ENCODE assay signal across 12 mouse cellular contexts in the genomic region with DNA sequence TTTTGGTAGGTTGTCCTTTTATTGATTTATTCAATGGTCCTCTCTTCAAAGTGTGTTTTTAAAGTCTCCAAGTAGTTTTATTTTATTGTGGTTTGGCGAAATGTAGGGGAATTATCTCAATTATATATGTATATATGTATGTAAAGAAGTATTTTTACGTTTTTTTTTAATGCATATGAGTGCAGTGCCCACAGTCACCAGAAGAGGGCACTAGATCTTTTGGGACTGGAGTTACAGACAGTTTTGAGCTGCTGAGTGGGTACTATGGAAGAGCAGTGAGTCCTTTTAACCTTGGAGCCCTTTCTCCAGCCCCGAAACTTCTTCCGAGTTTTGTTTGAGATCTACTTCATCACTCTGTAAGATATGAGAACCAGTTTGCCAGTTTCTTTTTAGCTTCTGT. TPM values are rescaled to one million over a fixed set of nuclear protein-coding genes. Genes with fewer than 3 reads are reported as not detected.
DNase-seq lines count a peak whose midpoint lies in the region; ATAC-seq and TF ChIP-seq lines count a peak whose summit lies in the region.
"Had no signal": no experiment of that assay in that cellular context is flagged by ENCODE, and none has a peak within 500 bp of the region (broad histone marks: within the 10 kb centered on the region; RNA-seq: fewer than 3 reads in every experiment).

No protein-coding gene starts in this region.

- TF ChIP-seq POLR2A in MEL (IDR thresholded peaks at IDR 0.05; ENCODE audit: control insufficient read depth in 1 of 2, insufficient read depth in 1 of 2, low read depth in 1 of 2, low read length in 2 of 2, poor library complexity in 1 of 2), result no peak

- no peak for TF ChIP-seq EP300 in MEL (IDR thresholded peaks at IDR 0.05; ENCODE audit: low read depth in 1 of 2, low read length in 2 of 2)
- TF ChIP-seq EP300 in lung, postnatal 0 days (IDR thresholded peaks at IDR 0.05), result no peak

- ATAC-seq in lung, embryonic 14.5 days (ENCODE audit: insufficient read depth), result no peak
- no peak for ATAC-seq in lung, postnatal 0 days

- H3K4me3 ChIP-seq in lung, embryonic 14.5 days (ENCODE audit: low read depth, low read length), result no peak overlapping the region
- H3K4me3 ChIP-seq in MEL (ENCODE audit: control insufficient read depth in 1 of 2, insufficient read depth in 1 of 2, low read depth in 2 of 2, low read length in 2 of 2), result no peak overlapping the region
- H3K4me3 ChIP-seq in lung, postnatal 0 days (ENCODE audit: low read depth, low read length), result no peak overlapping the region
- H3K4me3 ChIP-seq: erythroblast, embryonic 14.5 days had no signal

- no peaks in the 10 kb centered on the region for H3K27me3 ChIP-seq in lung, embryonic 14.5 days (ENCODE audit: insufficient read depth, low read length)
- H3K27me3 ChIP-seq in MEL (ENCODE audit: control insufficient read depth in 1 of 2, insufficient read depth in 2 of 2, low read length in 2 of 2), result no peaks in the 10 kb centered on the region
- H3K27me3 ChIP-seq in lung, postnatal 0 days (replicated peaks; ENCODE audit: insufficient read depth, low read length), result no peaks in the 10 kb centered on the region

- 43% methylated on average over 4 of the region's 4 CpGs for WGBS in lung, embryonic 14.5 days
- 51% methylated on average over 4 of the region's 4 CpGs for WGBS in lung, postnatal 0 days

- H3K27ac ChIP-seq in lung, embryonic 14.5 days (ENCODE audit: low read depth), result no peak overlapping the region
- H3K27ac ChIP-seq in MEL (ENCODE audit: control insufficient read depth, low read depth, low read length), result no peak overlapping the region
- no peak overlapping the region for H3K27ac ChIP-seq in lung, postnatal 0 days (ENCODE audit: low read length)

- H3K4me1 ChIP-seq in lung, embryonic 14.5 days (ENCODE audit: insufficient read depth), result no peaks in the 10 kb centered on the region
- H3K4me1 ChIP-seq in MEL (ENCODE audit: control insufficient read depth in 1 of 2, insufficient read depth in 2 of 2, low read length in 2 of 2), result no peaks in the 10 kb centered on the region
- no peaks in the 10 kb centered on the region for H3K4me1 ChIP-seq in lung, postnatal 0 days (ENCODE audit: insufficient read depth, low read depth, low read length)

- TF ChIP-seq CTCF in lung, embryonic 14.5 days (IDR thresholded peaks at IDR 0.05; ENCODE audit: low read depth), result peak; percentile 46
- peak; percentile 32 to 55 (median 50); a peak in 5 of 6 replicates for TF ChIP-seq CTCF in MEL (IDR thresholded peaks at IDR 0.05 in 2 of 3, conservative IDR thresholded peaks at IDR 0.05 in 1 of 3; ENCODE audit: control insufficient read depth in 1 of 3, insufficient read depth in 1 of 3, low read depth in 2 of 3, low read length in 3 of 3, poor library complexity in 1 of 3, severe bottlenecking in 1 of 3)
- peak; percentile 56 for TF ChIP-seq CTCF in lung, postnatal 0 days (IDR thresholded peaks at IDR 0.05)

- DNase-seq in heart, postnatal 14 days, result peak; percentile 1 to 8
- no peak for DNase-seq in heart, adult 11 months
- peak; percentile 7 for DNase-seq in lung, embryonic 14.5 days
- no peak for DNase-seq in lung, postnatal 25 days (ENCODE audit: low spot score)
- peak; percentile 20 for DNase-seq in MEL (ENCODE audit: low read depth, low spot score)
- no peak for DNase-seq in lung, postnatal 0 days (ENCODE audit: low spot score)
- DNase-seq in left cerebral cortex, adult 11 months (ENCODE audit: low spot score), result no peak
- DNase-seq in spleen, postnatal 14 days (ENCODE audit: low spot score in 2 of 2), result no peak
- DNase-seq: layer of hippocampus, adult 9-11 months had no signal

- intact Hi-C loops in heart, postnatal 14 days (cut with DNase I), result no loop called here

- H3K36me3 ChIP-seq in lung, embryonic 14.5 days (ENCODE audit: insufficient read depth), result no peaks in the 10 kb centered on the region
- no peaks in the 10 kb centered on the region for H3K36me3 ChIP-seq in MEL (ENCODE audit: control insufficient read depth in 1 of 2, insufficient read depth in 2 of 2, low read length in 2 of 2)
- H3K36me3 ChIP-seq in lung, postnatal 0 days (ENCODE audit: insufficient read depth, low read length), result no peaks in the 10 kb centered on the region

- H3K9ac ChIP-seq in lung, embryonic 14.5 days, result no peak overlapping the region
- no peak overlapping the region for H3K9ac ChIP-seq in MEL (ENCODE audit: control insufficient read depth, low read depth, low read length, poor library complexity, severe bottlenecking)
- no peak overlapping the region for H3K9ac ChIP-seq in lung, postnatal 0 days (replicated peaks; ENCODE audit: low read depth)

- no peak overlapping the region for H3K4me2 ChIP-seq in lung, embryonic 14.5 days
- no peak overlapping the region for H3K4me2 ChIP-seq in lung, postnatal 0 days (replicated peaks; ENCODE audit: low read depth, low read length)

- H3K9me3 ChIP-seq in lung, embryonic 14.5 days (ENCODE audit: low read depth, low read length), result no peaks in the 10 kb centered on the region
- H3K9me3 ChIP-seq in MEL (replicated peaks; ENCODE audit: insufficient read depth, low read length), result no peaks in the 10 kb centered on the region
- no peaks in the 10 kb centered on the region for H3K9me3 ChIP-seq in lung, postnatal 0 days (ENCODE audit: low read length)

- TF ChIP-seq RAD21 in MEL (IDR thresholded peaks at IDR 0.05; ENCODE audit: low read depth, low read length), result peak; percentile 45

- H3K79me2 ChIP-seq in MEL (ENCODE audit: control insufficient read depth, insufficient read depth, low read length, poor library complexity), result no peaks in the 10 kb centered on the region

TF ChIP-seq in MEL, 35 proteins besides CTCF, POLR2A, EP300 and RAD21:
- TF ChIP-seq MAZ (IDR thresholded peaks at IDR 0.05; ENCODE audit: low read depth, low read length) (no peak), SMC3 (IDR thresholded peaks at IDR 0.05; ENCODE audit: low read depth, low read length) (peak; percentile 42), ZNF384 (IDR thresholded peaks at IDR 0.05; ENCODE audit: low read depth, low read length) (peak; percentile 49; the same call in 1 of the 2 replicates)

RNA-seq across cellular contexts. Expression of gene Agtr2, which starts 59.5 kb away (rescaled TPM):
- total RNA-seq in heart, postnatal 14 days (2021), result 1 to 10 TPM in 1 of 2 experiments, not detected in 1; 1.6 TPM
- polyA plus RNA-seq in lung, embryonic 14.5 days (2014; fragmentation: Nextera tagmentation; extraction: Ambion mirVana), result 7.2 and 7.8 TPM in 2 replicates
- total RNA-seq in MEL (2012; rRNA removed), result not detected in 2 replicates
- not detected for polyA plus RNA-seq in MEL (2012; ENCODE audit: insufficient read depth in 1 of 2, insufficient read length in 2 of 2, low read depth in 1 of 2, low replicate concordance in 2 of 2, missing spikeins in 1 of 2)
- polyA plus RNA-seq in lung, postnatal 0 days (2015; fragmentation: Nextera tagmentation; extraction: Ambion mirVana), result 4.4 and 4.6 TPM in 2 replicates
- total RNA-seq: heart, postnatal 36 days; monocyte, adult 5-6 weeks had no signal
- polyA plus RNA-seq: erythroblast, embryonic 14.5 days had no signal

Comparison
In these comparisons a context has a peak if more than half of its experiments do, and no peak if none do; other contexts are left out.
1. DNase-seq: peak in heart, postnatal 14 days (2 of 2), lung, embryonic 14.5 days (single experiment) and MEL (single experiment); none in heart, adult 11 months (single experiment), lung, postnatal 25 days (single experiment), lung, postnatal 0 days (single experiment), left cerebral cortex, adult 11 months (single experiment) and spleen, postnatal 14 days (0 of 2).
2. Peak in every context shown above with its lines, with median percentiles within 50 percentile points of each other: CTCF ChIP-seq.